In genomic region chr10:13763151-13763550, GRCm38 (mm10) we compare ENCODE assay signal across 14 mouse cellular contexts.
"Had no signal": no experiment of that assay in that cellular context is flagged by ENCODE, and none has a peak within 500 bp of the region (broad histone marks: within the 10 kb centered on the region; RNA-seq: fewer than 3 reads in every experiment).

No protein-coding gene starts in this region.

- H3K36me3 ChIP-seq: kidney, embryonic 15.5 days; limb, embryonic 10.5 days; midbrain, embryonic 12.5 days; neural tube, embryonic 13.5 days had no signal

- H3K9me3 ChIP-seq: kidney, embryonic 15.5 days; limb, embryonic 10.5 days; midbrain, embryonic 12.5 days; neural tube, embryonic 13.5 days had no signal

- H3K27me3 ChIP-seq: kidney, embryonic 15.5 days; midbrain, embryonic 12.5 days; neural tube, embryonic 13.5 days had no signal

- ATAC-seq: midbrain, embryonic 16.5 days had no signal

- H3K9ac ChIP-seq: kidney, embryonic 15.5 days; midbrain, embryonic 12.5 days; neural tube, embryonic 13.5 days had no signal

- H3K4me1 ChIP-seq: kidney, embryonic 15.5 days; midbrain, embryonic 12.5 days had no signal

- H3K4me3 ChIP-seq: kidney, embryonic 15.5 days; limb, embryonic 10.5 days; midbrain, embryonic 12.5 days; neural tube, embryonic 13.5 days had no signal

- DNase-seq: kidney, adult 18-20 months; kidney, postnatal 14 days; layer of hippocampus, postnatal 36 days; lung, postnatal 36 days; retina, postnatal 1 day; right cerebral cortex, postnatal 4 days; spleen, adult 18-20 months; thymus, adult 18-20 months; thymus, postnatal 14 days had no signal

- H3K27ac ChIP-seq: kidney, embryonic 15.5 days; limb, embryonic 10.5 days; midbrain, embryonic 12.5 days; neural tube, embryonic 13.5 days had no signal

- H3K4me2 ChIP-seq: kidney, embryonic 15.5 days; midbrain, embryonic 12.5 days; neural tube, embryonic 13.5 days had no signal
